Mouse (Mus musculus): ENCODE data around the gene Gm10256. TPM values are rescaled to one million over a fixed set of nuclear protein-coding genes. Genes with fewer than 3 reads are reported as not detected.
"Not testable (repeated sequence)": the region's sequence is repeated elsewhere in the genome, so short reads cannot be mapped to it uniquely, and the experiment has no call there.

Gm10256 gene
- not detected in 2 replicates for polyA plus RNA-seq (2011; ENCODE audit: insufficient read depth, insufficient read length, low replicate concordance, missing spikeins)

GRCm38 (mm10) chrY:2830380-2830779 lies at the start of gene Gm10256, which contains the start of gene Rbmy:
Gm10256 (plus strand) TSS chrY:2830699.
Rbmy (plus strand) TSS chrY:2830680.
- WGBS: no CpG with 5 or more reads among the region's 9 CpGs
- not testable (repeated sequence) for H3K4me1 ChIP-seq (ENCODE audit: control insufficient read depth, insufficient read depth, low read length); H3K4me3 ChIP-seq (replicated peaks; ENCODE audit: control insufficient read depth, low read depth, low read length); H3K27ac ChIP-seq (ENCODE audit: control insufficient read depth, insufficient read depth, low read depth, low read length, poor library complexity)

- not testable (repeated sequence) for H3K4me1 ChIP-seq (ENCODE audit: control insufficient read depth, insufficient read depth, low read length); H3K4me3 ChIP-seq (replicated peaks; ENCODE audit: control insufficient read depth, low read depth, low read length)
- no CpG with 5 or more reads among the region's 8 CpGs for WGBS
Measured at GRCm38 (mm10) chrY:2796105-2796504, 34.4 kb upstream of the Gm10256 start, which contains the start of gene Gm4064. Gm4064 (minus strand) TSS chrY:2796205.

GRCm38 (mm10) chrY:2900689-2901088 lies 70.2 kb downstream of the Gm10256 start, which contains the start of gene Gm10352:
Gm10352 (plus strand) TSS chrY:2900989.
- H3K27ac ChIP-seq (ENCODE audit: control insufficient read depth, insufficient read depth, low read depth, low read length, poor library complexity): not testable (repeated sequence)
- no CpG with 5 or more reads among the region's 9 CpGs for WGBS

More at GRCm38 (mm10) chrY:2796105-2796504, 34.4 kb upstream of the Gm10256 start, which contains the start of gene Gm4064:
- not testable (repeated sequence) for H3K27ac ChIP-seq (ENCODE audit: control insufficient read depth, insufficient read depth, low read depth, low read length, poor library complexity)

More at GRCm38 (mm10) chrY:2900689-2901088, 70.2 kb downstream of the Gm10256 start, which contains the start of gene Gm10352:
- H3K4me3 ChIP-seq (replicated peaks; ENCODE audit: control insufficient read depth, low read depth, low read length); H3K4me1 ChIP-seq (ENCODE audit: control insufficient read depth, insufficient read depth, low read length): not testable (repeated sequence)

Other genes starting within 250 kb of the Gm10256 start
- not detected in 2 replicates for gene H2al2c, start 231.6 kb upstream of the Gm10256 start, polyA plus RNA-seq (2011; ENCODE audit: insufficient read depth, insufficient read length, low replicate concordance, missing spikeins)
- gene Sry, start 167.0 kb upstream of the Gm10256 start, polyA plus RNA-seq (2011; ENCODE audit: insufficient read depth, insufficient read length, low replicate concordance, missing spikeins): not detected in 2 replicates
- gene H2al2b, start 110.0 kb upstream of the Gm10256 start, polyA plus RNA-seq (2011; ENCODE audit: insufficient read depth, insufficient read length, low replicate concordance, missing spikeins): not detected in 2 replicates
- not detected in 2 replicates for gene Gm4064, start 34.5 kb upstream of the Gm10256 start, polyA plus RNA-seq (2011; ENCODE audit: insufficient read depth, insufficient read length, low replicate concordance, missing spikeins)
- not detected in 2 replicates for gene Rbmy, start within 50 bp of the Gm10256 start, polyA plus RNA-seq (2011; ENCODE audit: insufficient read depth, insufficient read length, low replicate concordance, missing spikeins)
- not detected in 2 replicates for gene Gm10352, start 70.3 kb downstream of the Gm10256 start, polyA plus RNA-seq (2011; ENCODE audit: insufficient read depth, insufficient read length, low replicate concordance, missing spikeins)
- gene Gm29289, start 101.9 kb downstream of the Gm10256 start, polyA plus RNA-seq (2011; ENCODE audit: insufficient read depth, insufficient read length, low replicate concordance, missing spikeins): not detected in 2 replicates